Mouse (Mus musculus): ENCODE results near the gene A730071L15Rik. TPM values are rescaled to one million over a fixed set of nuclear protein-coding genes. Genes with fewer than 3 reads are reported as not detected.

A730071L15Rik gene
- polyA plus RNA-seq, 1 experiment: 0.49 TPM

DNA sequence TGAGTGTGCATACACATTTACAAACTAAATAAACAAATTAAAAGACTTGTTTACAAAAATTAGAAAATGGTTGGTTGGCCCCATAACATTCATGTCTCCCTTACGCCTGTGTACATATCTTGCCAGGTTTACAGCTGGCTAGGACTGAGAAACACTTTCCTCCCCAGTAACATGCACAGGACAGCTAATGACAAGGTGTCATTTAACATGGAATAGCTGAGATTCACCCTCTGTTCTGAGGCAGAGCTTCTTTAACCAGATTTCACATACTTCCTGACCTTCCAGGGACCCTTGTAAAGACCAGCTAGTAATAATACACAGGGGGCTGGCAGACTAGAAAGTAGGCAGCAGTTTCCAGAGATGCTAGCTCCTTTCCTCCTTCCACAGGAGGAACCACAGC, 8.3 kb downstream of the A730071L15Rik start:
- Histone ChIP-seq H3K9me3 (replicated peaks; ENCODE audit: control insufficient read depth, insufficient read depth, low read length, poor library complexity, severe bottlenecking) (peaks cover 2% of the 10 kb centered on the region; the same call in 1 of the 2 replicates), H3K9ac (ENCODE audit: low read depth, poor library complexity, severe bottlenecking) (no peak overlapping the region), H3K27me3 (ENCODE audit: control insufficient read depth, insufficient read depth, low read length, poor library complexity, severe bottlenecking) (no peaks in the 10 kb centered on the region), H3K27ac (ENCODE audit: insufficient read depth, low read length) (no peak overlapping the region), H3K4me3 (ENCODE audit: low read depth, low read length) (no peak overlapping the region), H3K36me3 (ENCODE audit: control insufficient read depth, insufficient read depth, low read length, poor library complexity, severe bottlenecking) (no peaks in the 10 kb centered on the region), H3K4me1 (ENCODE audit: control insufficient read depth, insufficient read depth, low read length) (no peaks in the 10 kb centered on the region)
- TF ChIP-seq POLR2A (IDR thresholded peaks at IDR 0.05; ENCODE audit: insufficient read depth, low read length) (no peak), CTCF (IDR thresholded peaks at IDR 0.05; ENCODE audit: low read depth, low read length) (no peak), EP300 (IDR thresholded peaks at IDR 0.05; ENCODE audit: insufficient read depth, low read depth, low read length) (no peak)

DNA sequence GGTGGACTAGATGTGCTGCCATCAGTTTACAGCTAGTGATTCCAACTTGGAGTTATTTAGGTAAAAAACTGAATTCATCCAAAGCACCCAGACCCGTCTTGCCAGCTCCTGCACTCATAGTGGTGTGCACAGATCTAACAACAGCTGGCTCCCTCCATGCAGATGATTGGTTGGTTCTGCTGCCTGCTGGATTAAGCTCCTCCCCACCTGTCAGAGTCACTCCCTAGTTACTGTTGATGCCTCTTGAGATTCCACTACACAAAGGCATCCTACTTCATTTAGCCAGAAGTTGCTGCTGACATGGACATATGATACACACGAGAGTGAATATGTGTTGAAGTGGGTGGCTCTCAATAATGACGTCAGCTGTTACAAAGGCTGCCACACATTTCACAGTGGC, 17.0 kb downstream of the A730071L15Rik start:
- H3K36me3 ChIP-seq (ENCODE audit: control insufficient read depth, insufficient read depth, low read length, poor library complexity, severe bottlenecking): no peaks in the 10 kb centered on the region
- TF ChIP-seq CTCF (IDR thresholded peaks at IDR 0.05; ENCODE audit: low read depth, low read length) (no peak), EP300 (IDR thresholded peaks at IDR 0.05; ENCODE audit: insufficient read depth, low read depth, low read length) (no peak), POLR2A (IDR thresholded peaks at IDR 0.05; ENCODE audit: insufficient read depth, low read length) (no peak)
- H3K27me3 ChIP-seq (ENCODE audit: control insufficient read depth, insufficient read depth, low read length, poor library complexity, severe bottlenecking): no peaks in the 10 kb centered on the region
- no peaks in the 10 kb centered on the region for H3K4me1 ChIP-seq (ENCODE audit: control insufficient read depth, insufficient read depth, low read length)
- H3K4me3 ChIP-seq (ENCODE audit: low read depth, low read length): no peak overlapping the region
- no peak overlapping the region for H3K27ac ChIP-seq (ENCODE audit: insufficient read depth, low read length)
- H3K9ac ChIP-seq (ENCODE audit: low read depth, poor library complexity, severe bottlenecking): no peak overlapping the region
- no peaks in the 10 kb centered on the region for H3K9me3 ChIP-seq (replicated peaks; ENCODE audit: control insufficient read depth, insufficient read depth, low read length, poor library complexity, severe bottlenecking)

DNA sequence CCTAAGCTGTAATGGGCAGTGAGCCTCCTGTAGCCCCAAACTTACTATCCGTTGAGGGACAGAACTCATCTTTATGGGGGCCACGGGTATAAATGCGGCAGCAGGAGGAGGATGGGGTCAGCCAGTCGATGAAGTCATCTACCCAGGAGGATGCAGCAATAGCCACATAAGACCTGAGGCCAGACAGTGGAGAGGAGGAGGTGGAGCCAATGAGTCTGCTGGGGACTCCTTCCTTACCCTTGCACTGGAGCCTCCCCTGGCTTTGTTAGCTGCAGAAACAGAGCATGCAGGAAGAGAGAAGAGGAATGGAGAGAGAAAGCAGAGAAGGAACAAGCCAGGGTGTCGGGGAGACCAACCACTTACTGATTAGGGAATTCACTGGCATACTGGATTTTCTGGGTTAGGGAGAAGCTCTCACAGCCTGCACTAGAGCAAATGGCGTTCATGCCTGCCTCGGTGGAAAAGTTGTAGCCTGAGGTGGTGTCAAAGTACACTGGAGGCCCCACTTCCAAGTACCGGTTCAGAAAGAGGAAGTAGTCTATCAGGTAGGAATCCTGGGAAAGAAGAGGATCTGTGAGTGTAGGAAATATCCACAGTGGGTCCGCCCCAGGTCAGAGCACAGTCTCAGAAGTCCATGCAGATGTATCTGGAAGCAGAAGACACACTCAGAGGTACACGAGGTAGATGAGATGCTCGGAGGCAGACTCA, 18.5 kb downstream of the A730071L15Rik start:
- Histone ChIP-seq H3K9ac (ENCODE audit: low read depth, poor library complexity, severe bottlenecking) (no peak overlapping the region), H3K4me1 (ENCODE audit: control insufficient read depth, insufficient read depth, low read length) (no peaks in the 10 kb centered on the region), H3K36me3 (ENCODE audit: control insufficient read depth, insufficient read depth, low read length, poor library complexity, severe bottlenecking) (no peaks in the 10 kb centered on the region), H3K27me3 (ENCODE audit: control insufficient read depth, insufficient read depth, low read length, poor library complexity, severe bottlenecking) (no peaks in the 10 kb centered on the region), H3K27ac (ENCODE audit: insufficient read depth, low read length) (no peak overlapping the region), H3K4me3 (ENCODE audit: low read depth, low read length) (no peak overlapping the region), H3K9me3 (replicated peaks; ENCODE audit: control insufficient read depth, insufficient read depth, low read length, poor library complexity, severe bottlenecking) (no peaks in the 10 kb centered on the region)
- TF ChIP-seq EP300 (IDR thresholded peaks at IDR 0.05; ENCODE audit: insufficient read depth, low read depth, low read length): no peak
- TF ChIP-seq POLR2A (IDR thresholded peaks at IDR 0.05; ENCODE audit: insufficient read depth, low read length): no peak
- no peak for TF ChIP-seq CTCF (IDR thresholded peaks at IDR 0.05; ENCODE audit: low read depth, low read length)

DNA sequence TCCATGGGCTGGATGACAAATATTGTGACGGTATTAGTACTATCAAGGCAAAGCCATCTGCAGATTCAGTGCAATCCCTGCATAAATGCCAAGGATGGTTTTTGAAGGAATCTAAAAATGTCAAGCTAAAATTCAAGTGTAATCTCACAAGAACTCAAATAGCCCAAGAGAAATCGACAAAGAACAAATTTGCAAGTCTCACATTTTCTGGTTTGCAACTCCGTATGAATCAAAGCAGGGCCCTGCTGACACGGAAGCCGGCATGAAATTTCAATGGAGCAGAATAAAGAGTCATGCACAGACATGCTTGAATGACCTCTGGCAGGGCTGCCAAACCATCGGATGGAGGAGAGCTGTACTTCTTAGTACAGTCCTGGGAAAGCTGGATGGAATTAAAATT, 20.1 kb downstream of the A730071L15Rik start:
- TF ChIP-seq EP300 (IDR thresholded peaks at IDR 0.05; ENCODE audit: insufficient read depth, low read depth, low read length) (no peak), CTCF (IDR thresholded peaks at IDR 0.05; ENCODE audit: low read depth, low read length) (no peak), POLR2A (IDR thresholded peaks at IDR 0.05; ENCODE audit: insufficient read depth, low read length) (no peak)
- H3K4me1 ChIP-seq (ENCODE audit: control insufficient read depth, insufficient read depth, low read length): no peaks in the 10 kb centered on the region
- no peaks in the 10 kb centered on the region for H3K27me3 ChIP-seq (ENCODE audit: control insufficient read depth, insufficient read depth, low read length, poor library complexity, severe bottlenecking)
- H3K36me3 ChIP-seq (ENCODE audit: control insufficient read depth, insufficient read depth, low read length, poor library complexity, severe bottlenecking): no peaks in the 10 kb centered on the region
- H3K27ac ChIP-seq (ENCODE audit: insufficient read depth, low read length): no peak overlapping the region
- H3K4me3 ChIP-seq (ENCODE audit: low read depth, low read length): no peak overlapping the region
- H3K9ac ChIP-seq (ENCODE audit: low read depth, poor library complexity, severe bottlenecking): no peak overlapping the region
- no peaks in the 10 kb centered on the region for H3K9me3 ChIP-seq (replicated peaks; ENCODE audit: control insufficient read depth, insufficient read depth, low read length, poor library complexity, severe bottlenecking)

DNA sequence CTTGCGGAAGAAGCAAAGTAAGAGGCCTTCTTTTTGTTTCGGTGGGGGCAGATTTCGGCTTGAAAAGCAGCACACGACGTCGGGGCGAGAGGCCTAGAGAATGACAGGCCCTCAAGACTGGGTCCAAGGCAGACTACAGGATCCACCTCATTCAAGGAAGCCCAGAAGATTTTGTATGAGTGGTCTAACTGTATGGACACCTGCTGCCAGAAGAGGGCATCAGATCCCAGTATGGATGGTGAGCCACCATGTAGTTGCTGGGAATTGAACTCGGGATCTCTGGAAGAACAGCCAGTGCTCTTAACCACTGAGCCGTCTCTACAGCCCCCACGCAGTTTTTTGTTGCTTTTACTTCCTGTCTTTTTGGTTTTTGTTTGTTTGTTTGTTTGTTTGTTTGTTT, 22.4 kb downstream of the A730071L15Rik start:
- Histone ChIP-seq H3K36me3 (ENCODE audit: control insufficient read depth, insufficient read depth, low read length, poor library complexity, severe bottlenecking) (no peaks in the 10 kb centered on the region), H3K4me3 (ENCODE audit: low read depth, low read length) (no peak overlapping the region), H3K27ac (ENCODE audit: insufficient read depth, low read length) (no peak overlapping the region), H3K4me1 (ENCODE audit: control insufficient read depth, insufficient read depth, low read length) (peaks cover 3% of the 10 kb centered on the region), H3K27me3 (ENCODE audit: control insufficient read depth, insufficient read depth, low read length, poor library complexity, severe bottlenecking) (no peaks in the 10 kb centered on the region), H3K9me3 (replicated peaks; ENCODE audit: control insufficient read depth, insufficient read depth, low read length, poor library complexity, severe bottlenecking) (no peaks in the 10 kb centered on the region), H3K9ac (ENCODE audit: low read depth, poor library complexity, severe bottlenecking) (no peak overlapping the region)
- TF ChIP-seq POLR2A (IDR thresholded peaks at IDR 0.05; ENCODE audit: insufficient read depth, low read length): no peak
- no peak for TF ChIP-seq EP300 (IDR thresholded peaks at IDR 0.05; ENCODE audit: insufficient read depth, low read depth, low read length)
- TF ChIP-seq CTCF (IDR thresholded peaks at IDR 0.05; ENCODE audit: low read depth, low read length): no peak

DNA sequence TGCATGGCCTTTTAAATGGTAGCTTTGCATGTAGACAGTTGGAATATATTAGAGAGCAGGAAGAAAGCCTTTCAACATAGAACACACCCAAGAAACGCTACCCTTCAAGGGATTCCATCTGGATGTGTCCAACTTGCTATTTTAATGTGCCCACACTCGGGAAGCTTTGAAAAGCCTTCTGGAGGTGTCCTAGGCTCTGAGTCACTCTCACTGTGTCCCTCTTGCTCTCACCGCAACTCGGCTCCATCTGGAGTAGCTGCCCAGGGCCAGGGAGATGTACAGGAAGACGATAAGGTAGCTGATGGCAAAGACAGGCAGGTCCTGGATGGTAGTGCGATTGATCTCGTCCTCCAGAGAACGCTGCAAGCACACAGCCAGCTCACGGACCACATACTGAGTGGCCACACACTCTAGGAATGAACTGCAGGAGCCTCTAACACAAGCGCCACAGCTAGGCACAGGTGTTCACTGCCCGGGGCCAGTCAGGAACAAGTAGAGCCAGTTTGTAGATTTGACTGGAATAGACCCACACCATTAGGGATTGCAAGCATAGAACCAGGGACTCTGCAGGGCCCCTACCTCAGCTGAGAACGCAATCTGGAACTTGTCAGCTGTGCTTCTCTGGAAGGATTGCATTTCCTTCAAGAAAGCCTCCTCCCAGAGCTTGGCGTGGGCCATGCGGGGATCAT, 24.9 kb downstream of the A730071L15Rik start:
- TF ChIP-seq EP300 (IDR thresholded peaks at IDR 0.05; ENCODE audit: insufficient read depth, low read depth, low read length) (0 out of 2 replicates have a peak, but pooled peaks have one; percentile 14), CTCF (IDR thresholded peaks at IDR 0.05; ENCODE audit: low read depth, low read length) (no peak)
- H3K4me1 ChIP-seq (ENCODE audit: control insufficient read depth, insufficient read depth, low read length): peaks cover 3% of the 10 kb centered on the region
- H3K36me3 ChIP-seq (ENCODE audit: control insufficient read depth, insufficient read depth, low read length, poor library complexity, severe bottlenecking): no peaks in the 10 kb centered on the region
- H3K9ac ChIP-seq (ENCODE audit: low read depth, poor library complexity, severe bottlenecking): no peak overlapping the region
- H3K4me3 ChIP-seq (ENCODE audit: low read depth, low read length): no peak overlapping the region
- no peaks in the 10 kb centered on the region for H3K9me3 ChIP-seq (replicated peaks; ENCODE audit: control insufficient read depth, insufficient read depth, low read length, poor library complexity, severe bottlenecking)
- H3K27me3 ChIP-seq (ENCODE audit: control insufficient read depth, insufficient read depth, low read length, poor library complexity, severe bottlenecking): no peaks in the 10 kb centered on the region
- no peak overlapping the region for H3K27ac ChIP-seq (ENCODE audit: insufficient read depth, low read length)

Data from ES-Bruce4 (cell line).